Mouse (Mus musculus) inflammation-experienced regulatory T-cells, adult 16 weeks (primary cell): ENCODE results near the gene Tpm4. TPM values are rescaled to one million over a fixed set of nuclear protein-coding genes. Genes with fewer than 3 reads are reported as not detected.

ENCODE experiments used
- polyA plus RNA-seq: library from polyadenylated mRNA; unstranded; fragments of 100-300 nt; shearing (Covaris generic); gene quantifications from one replicate; pipeline ENCODE4 v1.2.1, GENCODE M21; 2017

Tpm4 gene
- 307 TPM for polyA plus RNA-seq

GRCm38 (mm10) chr8:72134756-72135445 is at the start of gene Tpm4:
TSS of gene Tpm4 (plus strand) at chr8:72134975.

GRCm38 (mm10) chr8:72106740-72107139 is 28.0 kb upstream of the Tpm4 start, which contains the start of gene Olfr374:
TSS of gene Olfr374 (plus strand) at chr8:72107040.

GRCm38 (mm10) chr8:72160707-72161697 is 26.2 kb downstream of the Tpm4 start, which contains the start of gene Rab8a:
TSS of gene Rab8a (plus strand) at chr8:72161200.

GRCm38 (mm10) chr8:72189417-72190214 is 54.8 kb downstream of the Tpm4 start, which contains the start of gene Hsh2d:
TSS of gene Hsh2d (plus strand) at chr8:72189638.

Other genes with a start within 250 kb of the Tpm4 start
- 7.6 TPM for gene Zfp882, start 226.4 kb upstream of the Tpm4 start, polyA plus RNA-seq
- gene Zfp617, start 226.3 kb upstream of the Tpm4 start, polyA plus RNA-seq: 23.7 TPM
- gene Zfp961, start 183.9 kb upstream of the Tpm4 start, polyA plus RNA-seq: 30.8 TPM
- gene Cyp4f18, start 125.3 kb upstream of the Tpm4 start, polyA plus RNA-seq: 1.6 TPM
- gene Olfr372, start 93.8 kb upstream of the Tpm4 start, polyA plus RNA-seq: 0.18 TPM
- gene Olfr373, start 51.8 kb upstream of the Tpm4 start, polyA plus RNA-seq: 0.44 TPM
- not detected for gene Olfr374, start 27.9 kb upstream of the Tpm4 start, polyA plus RNA-seq
- 214 TPM for gene Rab8a, start 26.2 kb downstream of the Tpm4 start, polyA plus RNA-seq
- 28.7 TPM for gene Hsh2d, start 54.7 kb downstream of the Tpm4 start, polyA plus RNA-seq
- gene Cib3, start 77.9 kb downstream of the Tpm4 start, polyA plus RNA-seq: 0.18 TPM
- gene Gm11034, start 78.7 kb downstream of the Tpm4 start, polyA plus RNA-seq: not detected
- gene Fam32a, start 84.8 kb downstream of the Tpm4 start, polyA plus RNA-seq: 138 TPM
- 193 TPM for gene Ap1m1, start 105.0 kb downstream of the Tpm4 start, polyA plus RNA-seq
- gene Gm10282, start 170.3 kb downstream of the Tpm4 start, polyA plus RNA-seq: 3.1 TPM
- gene Klf2, start 184.1 kb downstream of the Tpm4 start, polyA plus RNA-seq: 12.4 TPM